Mouse (Mus musculus): ENCODE results near the gene Rc3h2. TPM values are rescaled to one million over a fixed set of nuclear protein-coding genes. Genes with fewer than 3 reads are reported as not detected.
A peak's percentile ranks its signal among the peaks of the same experiment; 100 is the strongest.

The Rc3h2 gene
- total RNA-seq, 2 experiments from 2014 or later: 82.2 to 92.0 TPM

DNA sequence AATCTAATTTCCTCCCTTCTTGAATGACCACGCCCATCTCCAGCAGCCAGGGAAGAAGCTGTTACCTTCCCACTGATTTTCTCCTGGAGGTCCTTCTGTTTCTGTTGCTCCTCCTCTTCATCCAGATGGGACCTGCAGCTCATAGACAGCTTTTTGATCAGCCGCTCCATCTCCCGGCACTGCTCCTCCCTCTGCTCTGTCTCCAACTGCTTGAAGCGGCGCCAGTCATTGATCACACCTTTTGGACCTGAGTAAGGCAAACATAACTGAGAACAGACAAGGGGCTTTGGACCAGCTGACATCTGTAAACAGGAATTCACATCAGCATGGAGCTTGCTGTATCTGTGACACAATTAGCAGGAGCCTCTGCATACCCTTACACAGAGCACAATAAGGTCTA lies 67.1 kb downstream of the Rc3h2 start:
- no peak for DNase-seq (ENCODE audit: low spot score in 2 of 2)
- intact Hi-C loops (cut with DNase I): no loop called here

- intact Hi-C loops (cut with DNase I): no loop called here
- DNase-seq (ENCODE audit: low spot score in 2 of 2): peak; percentile 36 to 45
Measured at GRCm38 (mm10) chr2:37351671-37352070, 71.0 kb downstream of the Rc3h2 start.

DNA sequence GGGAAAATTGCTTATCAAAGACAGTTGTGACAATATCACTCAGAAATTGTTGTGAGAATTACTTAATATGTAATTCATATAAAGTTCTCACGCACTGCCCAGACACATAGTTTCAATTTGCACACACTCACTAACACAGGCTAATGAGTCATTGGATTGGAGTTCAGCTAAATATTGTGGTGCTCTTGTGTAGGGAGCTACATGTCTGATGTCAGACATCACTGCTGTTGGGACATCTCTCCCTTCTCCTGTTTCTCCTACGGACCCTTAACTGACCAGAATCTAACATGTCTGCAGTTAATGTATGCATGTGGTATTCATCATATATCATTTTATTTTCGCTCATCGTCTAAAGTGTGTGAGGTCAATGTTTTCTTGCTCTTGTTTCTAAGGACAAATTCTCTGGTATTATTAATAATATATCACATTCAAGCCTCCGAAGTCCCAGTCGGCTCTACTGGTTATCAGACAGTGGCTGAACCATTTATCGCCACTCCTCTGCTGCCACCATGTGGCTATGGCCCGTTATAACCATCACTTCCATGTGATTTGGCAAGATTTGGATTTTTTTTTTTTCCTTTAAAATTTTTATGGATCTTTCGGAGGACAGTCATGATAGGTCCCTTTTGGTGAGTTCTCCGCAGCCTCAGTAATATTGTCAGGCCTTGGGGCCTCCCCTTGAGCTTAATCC lies 84.1 kb downstream of the Rc3h2 start:
- DNase-seq (ENCODE audit: low spot score in 2 of 2): peak; percentile 20 to 53
- intact Hi-C loops (cut with DNase I): loop anchor here (10.0 kb wide), 1 partner anchor 1334 kb away; no protein-coding TSS in a partner anchor

GRCm38 (mm10) chr2:37333321-37333720 lies 89.4 kb downstream of the Rc3h2 start:
- no peak for DNase-seq (ENCODE audit: low spot score in 2 of 2)
- intact Hi-C loops (cut with DNase I): loop anchor here (10.0 kb wide), 1 partner anchor 1329 kb away; no protein-coding TSS in a partner anchor

- DNase-seq (ENCODE audit: low spot score in 2 of 2): no peak
- intact Hi-C loops (cut with DNase I): no loop called here
Measured at GRCm38 (mm10) chr2:37326215-37326614, 96.5 kb downstream of the Rc3h2 start, which contains the start of gene Olfr368. TSS of gene Olfr368 (plus strand) at chr2:37326515.

Other genes with a start within 250 kb of the Rc3h2 start
- gene Olfr365, start 234.7 kb downstream of the Rc3h2 start, total RNA-seq (2021): not detected
- gene Olfr366, start 211.3 kb downstream of the Rc3h2 start, total RNA-seq (2021): not detected
- not detected for gene Olfr368, start 96.4 kb downstream of the Rc3h2 start, total RNA-seq (2021)
- 10 to 100 TPM; 26.9 to 27.5 TPM for gene Pdcl, start 63.6 kb downstream of the Rc3h2 start, total RNA-seq (2021)
- gene Zbtb26, start 20.2 kb upstream of the Rc3h2 start, total RNA-seq (2021): 10 to 100 TPM in 1 of 2 experiments, 1 to 10 TPM in 1; 7.8 to 13.3 TPM
- gene Zbtb6, start 20.3 kb upstream of the Rc3h2 start, total RNA-seq (2021): 10 to 100 TPM; 13.5 to 14.7 TPM
- gene Rabgap1, start 20.4 kb upstream of the Rc3h2 start, total RNA-seq (2021): 10 to 100 TPM; 89.5 to 97.3 TPM
- 1 to 10 TPM; 6.3 to 6.6 TPM for gene Gpr21, start 93.4 kb upstream of the Rc3h2 start, total RNA-seq (2021)